Mouse (Mus musculus) limb, embryonic 11.5 days (tissue): ENCODE data around the gene Qser1. TPM values are rescaled to one million over a fixed set of nuclear protein-coding genes. Genes with fewer than 3 reads are reported as not detected.
A peak's percentile ranks its signal among the peaks of the same experiment; 100 is the strongest.

Source experiments
- ATAC-seq: fragments of 200-750 bp; cut with Nextera tagmentation; 2 replicates; pipeline ENCODE4 v1.8.0; 2017; ENCODE audit warnings: low read depth; ENCODE audit not compliant: insufficient number of reproducible peaks, low FRiP score, low TSS enrichment
- DNase-seq: peaks from one replicate; pipeline ENCODE4 v3.0.0-alpha.2; 2015; ENCODE audit warnings: low spot score
- H3K27ac ChIP-seq: fragments of 300-500 bp; sonication (generic); replicated peaks from 2 replicates; pipeline ENCODE4 v1.5.1; 2014; ENCODE audit warnings: low read depth, mild to moderate bottlenecking, low read length
- H3K27me3 ChIP-seq: fragments of 300-500 bp; sonication (generic); 2 replicates; pipeline ENCODE4 v1.6.1; 2014; ENCODE audit warnings: mild to moderate bottlenecking, low read length, mixed read lengths; ENCODE audit not compliant: control insufficient read depth, insufficient read depth
- H3K36me3 ChIP-seq: fragments of 300-500 bp; sonication (generic); 2 replicates; pipeline ENCODE4 v1.6.1; 2014; ENCODE audit warnings: mild to moderate bottlenecking, low read length, moderate library complexity, mixed read lengths; ENCODE audit not compliant: control insufficient read depth, insufficient read depth
- H3K4me1 ChIP-seq: fragments of 300-500 bp; sonication (generic); 2 replicates; pipeline ENCODE4 v1.6.1; 2014; ENCODE audit warnings: low read length, mixed read lengths; ENCODE audit not compliant: control insufficient read depth, insufficient read depth
- H3K4me2 ChIP-seq: fragments of 300-500 bp; sonication (generic); 2 replicates; pipeline ENCODE4 v1.6.1; 2014; ENCODE audit warnings: low read depth, mild to moderate bottlenecking, moderate library complexity; ENCODE audit not compliant: severe bottlenecking
- H3K4me3 ChIP-seq: fragments of 300-500 bp; sonication (generic); 2 replicates; pipeline ENCODE4 v1.5.1; 2014; ENCODE audit warnings: low read depth, low read length
- H3K9ac ChIP-seq: fragments of 300-500 bp; sonication (generic); 2 replicates; pipeline ENCODE4 v1.6.1; 2014; ENCODE audit warnings: mild to moderate bottlenecking, low read length
- H3K9me3 ChIP-seq: fragments of 300-500 bp; sonication (generic); 2 replicates; pipeline ENCODE4 v1.6.1; 2016; ENCODE audit warnings: low read length; ENCODE audit not compliant: control insufficient read depth
- WGBS: fragments of 180-500 bp; shearing (Covaris S2); extraction: QIAGEN DNeasy Blood & Tissue Kit; methylation state at CpG from one replicate; pipeline ENCODE4 v1.1.7; 2014; 5-methylcytosine and 5-hydroxymethylcytosine counted together
- polyA plus RNA-seq: library from polyadenylated mRNA; unstranded; fragments of >200 nt; fragmentation: Nextera tagmentation; extraction: Ambion mirVana; gene quantifications from 2 replicates; pipeline ENCODE4 v1.2.1, GENCODE M21; 2014

Gene Qser1
- polyA plus RNA-seq, 1 experiment from 2014 or later = 19.2 TPM

DNA sequence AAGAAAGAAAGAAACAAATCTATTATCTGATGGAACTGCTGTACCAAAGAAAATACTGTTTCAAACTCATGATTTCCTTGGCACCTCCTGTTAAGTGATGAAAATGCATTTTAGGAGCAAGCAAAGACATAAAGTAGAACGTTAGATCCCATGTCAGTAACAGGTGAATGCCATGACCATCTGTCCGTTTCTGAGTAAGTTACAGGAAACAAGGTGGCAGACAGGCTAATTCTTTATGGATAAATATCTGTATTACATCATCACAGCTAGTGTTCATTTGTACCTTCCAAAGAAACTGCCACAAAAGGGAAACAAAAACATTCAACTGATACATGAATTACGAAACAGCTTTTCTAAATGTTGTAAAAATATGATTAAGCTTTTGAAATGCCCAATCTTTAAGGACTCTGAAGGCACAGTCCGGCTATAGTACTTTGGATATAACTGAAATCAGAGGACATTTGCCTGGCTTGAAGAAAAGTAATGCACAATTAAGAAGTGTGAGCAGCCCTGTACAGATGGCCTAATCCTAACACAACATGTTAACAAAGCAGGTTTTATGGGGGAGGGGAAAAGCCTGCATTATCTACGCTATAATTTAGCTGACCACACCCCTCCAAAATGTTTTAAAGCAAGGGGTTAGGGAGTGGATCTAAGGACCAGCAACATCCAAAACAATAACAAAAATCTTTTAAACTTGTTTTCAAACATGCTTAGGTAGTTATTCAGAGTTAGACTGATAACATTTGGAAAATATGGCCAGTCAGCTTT is 2.2 kb downstream of the Qser1 start:
- Histone ChIP-seq H3K9me3 (no peaks in the 10 kb centered on the region), H3K36me3 (no peaks in the 10 kb centered on the region), H3K27me3 (no peaks in the 10 kb centered on the region), H3K4me1 (0 out of 2 replicates have a peak, but pooled peaks cover 6% of the 10 kb centered on the region), H3K4me3 (no peak overlapping the region), H3K4me2 (no peak overlapping the region), H3K27ac (no peak overlapping the region), H3K9ac (no peak overlapping the region)
- DNase-seq (no peak), ATAC-seq (no peak)
- 69% methylated on average over 5 of the region's 5 CpGs for WGBS

DNA sequence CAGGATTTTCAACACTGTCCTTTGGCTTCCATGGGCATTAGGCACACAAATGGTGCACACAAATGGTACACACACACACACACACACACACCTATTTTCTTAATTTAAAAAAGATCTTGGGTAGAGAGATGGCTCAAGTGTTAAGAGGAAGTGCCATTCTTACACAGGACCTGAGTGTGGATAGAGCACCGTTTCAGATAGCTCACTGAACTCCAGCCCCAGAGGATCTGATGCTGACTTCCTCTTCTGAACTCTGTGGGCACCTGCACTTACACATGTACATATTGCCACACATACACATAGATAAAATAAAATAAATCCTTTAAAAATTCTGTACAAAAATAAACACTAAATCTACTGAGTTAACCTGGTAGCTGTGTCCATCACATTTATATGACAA is 11.1 kb downstream of the Qser1 start:
- H3K4me3 ChIP-seq = no peak overlapping the region
- no peak for DNase-seq
- H3K9ac ChIP-seq = no peak overlapping the region
- no peaks in the 10 kb centered on the region for H3K36me3 ChIP-seq
- H3K27ac ChIP-seq = no peak overlapping the region
- no peaks in the 10 kb centered on the region for H3K27me3 ChIP-seq
- no peak overlapping the region for H3K4me2 ChIP-seq
- WGBS = 88% methylated on average over 1 of the region's 1 CpGs
- ATAC-seq = no peak
- H3K4me1 ChIP-seq = no peaks in the 10 kb centered on the region
- H3K9me3 ChIP-seq = no peaks in the 10 kb centered on the region

DNA sequence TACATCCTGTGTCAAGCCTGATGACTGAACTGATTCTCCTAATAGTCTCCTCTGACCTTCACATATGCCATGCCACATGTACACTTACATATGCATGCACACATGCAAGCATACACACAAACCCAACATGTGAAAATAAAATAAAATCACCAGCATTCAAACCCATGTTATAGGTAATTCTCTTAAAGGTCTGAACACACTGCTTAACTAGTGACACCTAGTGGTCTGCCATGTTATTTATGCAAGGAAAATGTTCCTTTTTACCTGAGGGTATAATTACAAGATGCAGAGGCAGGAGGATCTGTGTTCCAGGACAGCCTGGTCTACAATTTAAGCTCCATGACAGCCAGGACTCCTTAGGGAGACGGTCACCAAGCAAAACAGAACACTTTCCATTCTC is 41.8 kb downstream of the Qser1 start:
- DNase-seq (no peak), ATAC-seq (no peak)
- 87% methylated on average over 1 of the region's 1 CpGs for WGBS
- Histone ChIP-seq H3K4me1 (no peaks in the 10 kb centered on the region), H3K9me3 (no peaks in the 10 kb centered on the region), H3K9ac (no peak overlapping the region), H3K36me3 (peaks cover 8% of the 10 kb centered on the region; the same call in 1 of the 2 replicates), H3K4me2 (no peak overlapping the region), H3K4me3 (no peak overlapping the region), H3K27me3 (no peaks in the 10 kb centered on the region), H3K27ac (no peak overlapping the region)

DNA sequence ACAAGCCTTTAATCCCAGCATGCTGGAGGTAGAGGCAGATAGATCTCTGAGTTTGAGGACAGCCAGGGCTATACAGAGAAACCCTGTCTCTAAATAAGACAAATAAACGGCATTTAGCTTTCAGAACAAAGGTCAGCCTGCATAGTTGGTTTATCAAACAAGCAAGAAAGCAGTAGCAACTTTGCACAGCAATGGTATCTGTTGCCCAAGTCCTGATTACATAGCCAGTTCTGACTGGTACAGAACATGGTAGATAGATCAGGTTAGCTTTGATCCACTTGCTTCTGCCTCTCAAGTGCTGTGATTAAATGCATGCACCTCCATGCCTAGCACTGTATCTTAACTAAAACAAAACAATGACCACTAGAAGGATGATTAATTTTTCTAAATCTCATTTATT is 47.9 kb downstream of the Qser1 start:
- Histone ChIP-seq H3K4me2 (no peak overlapping the region), H3K4me1 (no peaks in the 10 kb centered on the region), H3K4me3 (no peak overlapping the region), H3K27ac (no peak overlapping the region), H3K36me3 (peaks cover 2% of the 10 kb centered on the region; the same call in 1 of the 2 replicates), H3K9me3 (no peaks in the 10 kb centered on the region), H3K27me3 (no peaks in the 10 kb centered on the region), H3K9ac (no peak overlapping the region)
- WGBS = 92% methylated on average over 1 of the region's 1 CpGs
- no peak for DNase-seq
- ATAC-seq = no peak

GRCm38 (mm10) chr2:104764018-104764417 is 52.5 kb downstream of the Qser1 start:
- WGBS = 96% methylated on average over 4 of the region's 4 CpGs
- Histone ChIP-seq H3K27ac (no peak overlapping the region), H3K9ac (no peak overlapping the region), H3K9me3 (no peaks in the 10 kb centered on the region), H3K27me3 (no peaks in the 10 kb centered on the region), H3K36me3 (peaks cover 2% of the 10 kb centered on the region; the same call in 1 of the 2 replicates), H3K4me2 (no peak overlapping the region), H3K4me3 (no peak overlapping the region), H3K4me1 (no peaks in the 10 kb centered on the region)
- no peak for ATAC-seq
- DNase-seq = no peak

DNA sequence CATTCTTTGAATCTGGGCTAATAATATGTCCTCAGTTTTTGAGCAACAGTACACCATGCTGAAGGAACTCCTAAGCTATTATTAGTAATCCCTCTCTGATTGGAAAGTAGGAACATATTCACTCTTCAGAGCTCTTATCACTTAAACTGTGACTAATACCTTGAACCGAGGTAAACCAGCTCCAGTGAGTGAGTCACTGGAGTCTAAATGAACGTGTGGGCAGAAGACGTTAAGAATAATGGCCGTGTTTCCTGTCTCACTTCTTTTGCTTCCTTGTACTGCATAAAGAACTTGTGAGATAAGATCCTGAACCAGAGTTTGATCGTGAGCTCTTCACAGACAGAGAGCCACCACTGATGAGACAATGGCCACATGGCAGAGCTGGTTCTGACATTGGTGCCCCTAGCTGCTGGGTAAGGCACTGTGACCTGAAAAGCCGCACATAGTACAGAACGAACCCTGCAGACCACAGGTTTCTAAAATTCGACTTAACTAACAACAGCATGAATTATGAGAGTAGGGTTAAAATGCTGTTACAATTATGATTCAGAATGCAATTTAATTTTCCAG is 53.3 kb downstream of the Qser1 start:
- H3K9ac ChIP-seq = no peak overlapping the region
- no peaks in the 10 kb centered on the region for H3K27me3 ChIP-seq
- no peaks in the 10 kb centered on the region for H3K9me3 ChIP-seq
- DNase-seq (no peak), ATAC-seq (no peak)
- no peak overlapping the region for H3K27ac ChIP-seq
- no peaks in the 10 kb centered on the region for H3K4me1 ChIP-seq
- no peak overlapping the region for H3K4me3 ChIP-seq
- peaks cover 2% of the 10 kb centered on the region; the same call in 1 of the 2 replicates for H3K36me3 ChIP-seq
- H3K4me2 ChIP-seq = no peak overlapping the region
- 83% methylated on average over 8 of the region's 8 CpGs for WGBS

GRCm38 (mm10) chr2:104750611-104751010 is 65.9 kb downstream of the Qser1 start:
- Histone ChIP-seq H3K27me3 (no peaks in the 10 kb centered on the region), H3K4me3 (no peak overlapping the region), H3K9me3 (no peaks in the 10 kb centered on the region), H3K4me2 (no peak overlapping the region), H3K9ac (no peak overlapping the region), H3K36me3 (no peaks in the 10 kb centered on the region), H3K4me1 (no peaks in the 10 kb centered on the region), H3K27ac (no peak overlapping the region)
- DNase-seq (no peak), ATAC-seq (0 out of 2 replicates have a peak, but pooled peaks have one; percentile 35)
- WGBS = 63% methylated on average over 3 of the region's 3 CpGs

DNA sequence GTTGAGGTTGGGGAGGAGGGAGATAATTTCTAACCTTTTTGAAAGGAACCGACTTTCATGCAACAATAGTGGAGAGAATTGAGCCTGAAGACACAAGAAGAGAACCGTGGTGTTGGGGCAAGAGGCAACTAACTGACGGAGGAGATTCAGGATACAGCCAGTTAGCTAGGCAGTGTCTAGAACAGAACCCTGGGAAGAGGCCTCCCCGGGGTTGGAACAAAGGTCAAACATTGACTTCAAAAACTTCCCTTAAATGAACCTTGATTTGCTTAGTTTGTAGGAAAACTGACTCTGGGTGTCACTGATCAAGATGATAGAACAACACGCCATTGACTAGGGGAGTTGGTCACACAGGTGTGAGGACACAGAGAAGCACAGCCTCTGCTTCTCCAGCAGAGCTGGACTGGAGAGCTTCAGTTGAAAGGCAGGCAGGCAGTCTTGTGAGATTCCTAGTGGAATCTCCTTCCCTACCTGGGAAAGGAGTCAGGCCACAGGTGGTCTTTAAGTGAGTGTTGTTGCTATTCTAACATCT is 67.8 kb downstream of the Qser1 start:
- no peak for DNase-seq
- Histone ChIP-seq H3K4me1 (no peaks in the 10 kb centered on the region), H3K9me3 (no peaks in the 10 kb centered on the region), H3K4me2 (no peak overlapping the region), H3K36me3 (no peaks in the 10 kb centered on the region), H3K27me3 (no peaks in the 10 kb centered on the region), H3K9ac (no peak overlapping the region), H3K4me3 (no peak overlapping the region), H3K27ac (no peak overlapping the region)
- ATAC-seq = no peak
- WGBS = 80% methylated on average over 5 of the region's 5 CpGs
